Mouse (Mus musculus) regulatory T cell (primary cell): ENCODE data around the gene Mtor.

Experiments
- in situ Hi-C: fragments of 300-600 bp; cut with MboI, MseI; formaldehyde crosslinking; loops from one replicate; pipeline ENCODE4 v1.15.1; 2025; ENCODE audit warnings: high pct_unique_total_duplicates

Mtor gene

DNA sequence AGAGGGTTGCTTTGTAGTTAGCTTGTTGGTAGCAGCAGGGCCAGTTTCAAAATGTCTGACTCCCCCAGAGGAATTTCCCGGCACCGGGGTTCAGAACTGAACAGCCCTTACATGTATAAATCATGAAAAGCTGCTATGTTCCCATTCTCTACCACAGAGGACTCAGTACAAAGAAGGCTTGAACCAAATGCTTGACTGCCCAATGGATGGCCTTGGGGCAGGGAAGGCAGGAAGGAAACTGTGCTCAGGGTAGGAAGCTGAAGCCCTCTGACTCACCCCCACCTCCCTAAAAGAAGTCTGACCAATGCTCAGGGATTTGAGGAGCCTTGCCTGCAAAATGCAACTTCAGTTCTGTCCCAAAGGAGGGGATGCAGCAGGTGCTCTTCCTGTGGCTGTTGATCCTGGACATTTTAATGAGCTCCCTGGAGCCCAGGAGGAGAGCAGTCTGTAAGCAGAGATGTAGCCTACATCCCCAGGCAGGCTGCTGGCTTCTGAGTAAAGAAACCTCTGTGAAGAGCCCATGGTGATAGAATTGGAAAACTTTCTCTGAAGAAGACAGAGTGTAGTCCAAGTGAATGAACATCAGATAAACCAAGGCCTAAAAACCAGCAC, 33.3 kb downstream of the Mtor start:
- in situ Hi-C loops = no loop called here

DNA sequence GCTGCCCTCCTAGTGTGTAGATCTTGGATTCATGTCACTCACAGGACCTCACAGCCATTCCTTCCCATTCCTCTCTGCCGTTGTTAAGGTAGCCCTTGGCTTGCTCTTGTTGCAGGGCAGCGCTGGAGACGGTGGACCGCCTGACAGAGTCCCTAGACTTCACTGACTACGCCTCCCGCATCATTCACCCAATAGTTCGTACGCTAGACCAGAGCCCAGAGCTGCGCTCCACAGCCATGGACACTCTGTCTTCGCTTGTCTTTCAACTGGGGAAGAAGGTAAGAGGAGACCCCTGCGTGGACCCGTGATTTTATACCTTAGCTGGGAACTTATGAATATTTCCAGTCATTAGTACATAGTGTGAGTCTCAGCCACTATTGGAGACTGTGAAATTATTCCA, 36.1 kb downstream of the Mtor start:
- in situ Hi-C loops = no loop called here

DNA sequence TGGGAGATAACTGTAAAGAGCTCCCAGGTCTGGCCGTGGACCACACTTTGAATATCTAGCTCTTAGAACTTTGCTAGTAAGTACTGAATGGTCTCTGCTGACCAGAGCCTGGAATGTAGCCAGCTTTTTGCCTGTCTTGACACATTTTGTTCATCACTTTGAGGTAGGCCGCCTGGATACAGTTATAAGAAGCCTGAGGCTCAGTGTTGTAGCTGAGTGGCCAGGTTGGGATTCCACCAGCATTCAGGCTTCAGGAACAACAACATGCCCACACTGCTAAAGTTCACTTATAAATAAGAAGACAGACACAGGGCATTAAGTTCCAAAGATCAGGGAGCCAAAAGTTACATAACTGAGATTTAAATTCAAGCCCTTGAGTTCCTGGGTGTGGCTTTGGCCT, 39.4 kb downstream of the Mtor start:
- in situ Hi-C loops = no loop called here

DNA sequence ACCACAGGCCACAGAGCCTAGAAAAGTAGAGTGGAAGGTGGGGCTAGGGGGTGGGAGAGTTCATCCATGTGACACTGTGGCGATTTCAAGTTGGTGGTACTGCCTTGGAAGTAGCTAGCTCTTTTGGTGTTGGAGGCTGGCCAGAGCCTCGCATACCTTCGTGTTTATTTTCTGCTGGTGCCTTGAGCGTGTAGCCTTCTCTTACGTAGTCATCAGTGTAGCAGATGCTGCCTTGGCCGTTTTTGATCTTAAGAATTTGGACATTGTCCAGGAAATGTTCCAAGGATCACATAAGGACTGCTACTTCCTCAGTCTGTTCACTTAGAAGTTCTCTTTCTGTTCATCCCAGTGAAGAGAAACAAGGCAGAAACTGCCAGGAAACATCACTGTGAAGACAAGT, 42.1 kb downstream of the Mtor start:
- in situ Hi-C loops = no loop called here

DNA sequence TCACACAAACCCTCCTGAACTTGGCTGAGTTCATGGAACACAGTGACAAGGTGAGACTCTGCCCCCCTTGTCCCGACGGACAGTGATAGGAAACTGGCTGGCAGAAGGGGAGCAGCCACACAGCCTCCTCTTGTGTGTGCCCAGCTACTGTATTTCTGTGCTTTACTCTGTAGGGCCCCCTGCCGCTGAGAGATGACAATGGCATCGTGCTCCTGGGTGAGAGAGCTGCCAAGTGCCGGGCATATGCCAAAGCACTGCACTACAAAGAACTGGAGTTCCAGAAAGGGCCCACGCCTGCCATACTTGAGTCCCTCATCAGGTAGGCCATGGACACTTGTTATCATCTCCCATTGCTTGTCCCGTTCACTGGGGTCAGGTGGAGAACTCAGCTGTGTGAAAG, 43.0 kb downstream of the Mtor start:
- in situ Hi-C loops = no loop called here

DNA sequence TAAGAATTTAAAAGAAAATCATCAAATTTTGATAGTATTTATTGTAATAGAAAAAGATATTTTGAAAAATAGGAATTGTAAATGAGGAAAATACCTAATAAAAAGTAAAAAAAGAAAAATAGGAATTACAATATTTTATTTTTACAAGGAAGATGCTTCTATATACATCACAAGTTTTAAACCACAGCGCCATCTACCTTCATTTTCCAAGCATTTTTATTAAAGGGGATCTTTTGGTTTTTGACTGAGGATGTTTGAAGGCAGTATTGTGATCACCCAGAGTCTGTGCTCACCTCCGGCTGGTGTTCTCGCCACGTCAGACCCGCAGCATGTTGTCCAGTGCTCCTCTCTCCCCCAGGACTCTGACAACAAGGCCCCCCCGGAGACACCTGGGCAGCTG, 46.7 kb downstream of the Mtor start:
- in situ Hi-C loops = no loop called here

DNA sequence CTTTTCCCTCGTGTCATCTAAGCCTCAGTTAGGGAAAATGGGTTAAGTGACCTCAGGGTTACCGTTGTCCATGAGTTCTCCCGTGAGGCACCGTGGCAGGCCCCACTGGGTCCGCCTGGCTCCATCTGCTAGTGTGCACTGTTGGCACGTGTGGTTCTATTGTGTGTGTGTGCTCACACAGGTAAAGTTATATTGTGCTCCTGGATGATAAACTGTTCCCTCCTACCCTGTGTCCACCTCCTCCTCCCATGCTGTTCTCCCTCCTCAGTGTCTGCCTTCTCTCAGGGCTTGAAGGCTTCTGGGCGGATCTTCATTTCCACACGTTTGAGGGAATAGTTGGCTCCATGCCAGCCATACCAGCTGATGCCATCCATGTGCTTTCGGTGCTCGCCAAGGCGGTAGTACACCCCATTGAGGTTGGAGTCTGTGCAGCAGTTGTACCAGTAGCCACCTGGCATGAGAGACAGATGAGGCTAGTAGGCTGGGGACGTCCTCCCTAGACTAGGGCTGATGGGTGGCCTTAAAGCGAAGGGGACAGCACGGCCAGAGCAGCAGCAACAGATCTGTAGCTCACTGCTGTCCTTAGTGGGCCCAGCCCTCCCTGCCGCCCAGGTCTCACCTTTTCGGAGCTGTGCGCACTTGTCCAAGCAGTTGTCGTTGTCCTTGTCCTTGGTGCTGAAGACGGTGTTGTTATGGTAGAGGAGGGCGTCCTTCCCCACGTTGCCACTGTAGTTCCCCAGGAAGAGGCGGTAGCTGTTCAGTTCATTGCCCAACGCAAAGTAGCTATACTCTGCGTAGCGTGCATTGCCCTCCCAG, 47.7 kb downstream of the Mtor start:
- in situ Hi-C loops = no loop called here

DNA sequence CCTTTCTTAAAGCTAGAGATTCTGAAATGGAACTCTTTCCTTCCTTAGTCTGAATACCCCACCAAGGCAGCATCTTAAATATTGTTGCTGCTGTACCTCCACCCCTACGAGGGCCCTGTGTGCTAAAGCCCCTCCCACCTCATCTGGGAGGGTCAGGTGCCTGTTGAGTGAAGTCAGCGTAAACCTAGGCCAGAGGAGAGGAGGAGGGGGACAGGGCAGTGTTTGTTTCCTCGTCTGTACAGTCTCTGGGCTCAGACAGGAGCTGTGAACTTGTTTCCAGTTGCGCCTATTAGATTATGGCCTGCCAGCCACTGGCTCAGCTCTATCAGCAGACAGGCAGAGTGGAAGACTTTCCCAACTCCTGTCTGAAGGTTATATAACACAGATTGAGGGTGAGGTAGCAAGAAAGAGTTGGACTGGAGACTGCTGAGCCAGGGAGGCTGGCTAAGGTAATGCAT, 52.0 kb downstream of the Mtor start, which contains the start of gene Angptl7:
Angptl7 (minus strand) TSS at position 51 of the 458 bp plus-strand sequence.
- in situ Hi-C loops = no loop called here

DNA sequence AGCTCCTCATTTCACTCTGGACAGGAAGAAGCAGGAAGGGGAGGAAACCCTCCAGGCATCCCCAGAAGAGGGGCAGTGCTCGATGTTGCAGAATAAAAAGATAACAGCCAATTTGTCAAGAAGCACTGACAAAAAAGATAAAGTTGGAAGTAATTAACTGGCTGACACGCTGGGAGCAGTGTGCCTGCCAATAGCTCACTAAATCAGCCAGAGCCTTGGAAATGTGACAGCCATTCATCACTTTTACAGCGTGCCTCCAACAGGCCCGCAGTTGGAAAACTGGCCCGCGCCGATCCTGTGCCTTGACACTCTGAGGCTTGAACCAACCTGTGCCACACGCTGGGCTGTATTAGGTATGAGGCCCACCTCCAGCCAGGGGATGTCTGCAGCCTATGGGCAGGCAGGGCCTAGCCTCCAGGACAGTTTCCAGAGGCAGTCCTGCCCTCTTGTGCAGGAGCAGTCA, 56.1 kb downstream of the Mtor start:
- in situ Hi-C loops = no loop called here

DNA sequence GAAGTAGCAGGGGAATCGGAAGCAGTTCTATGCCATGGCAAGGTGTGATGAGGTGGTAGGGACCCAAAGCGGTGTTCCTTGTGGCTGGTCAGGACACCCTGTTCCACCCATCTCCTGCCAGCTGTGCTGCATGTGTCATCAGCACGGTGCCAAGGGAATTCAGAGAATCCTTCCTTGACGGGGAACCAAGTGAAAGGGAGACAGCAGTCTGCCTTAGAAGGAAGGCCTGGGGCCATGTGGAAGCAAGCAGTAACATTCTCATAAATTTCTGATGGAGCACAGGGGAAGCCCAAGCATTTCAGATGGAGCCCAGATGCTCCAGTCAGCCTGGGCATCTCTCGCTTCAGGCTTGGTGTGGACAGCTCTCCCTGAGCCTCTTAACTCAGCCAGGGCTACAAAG, 59.2 kb downstream of the Mtor start:
- in situ Hi-C loops = no loop called here

DNA sequence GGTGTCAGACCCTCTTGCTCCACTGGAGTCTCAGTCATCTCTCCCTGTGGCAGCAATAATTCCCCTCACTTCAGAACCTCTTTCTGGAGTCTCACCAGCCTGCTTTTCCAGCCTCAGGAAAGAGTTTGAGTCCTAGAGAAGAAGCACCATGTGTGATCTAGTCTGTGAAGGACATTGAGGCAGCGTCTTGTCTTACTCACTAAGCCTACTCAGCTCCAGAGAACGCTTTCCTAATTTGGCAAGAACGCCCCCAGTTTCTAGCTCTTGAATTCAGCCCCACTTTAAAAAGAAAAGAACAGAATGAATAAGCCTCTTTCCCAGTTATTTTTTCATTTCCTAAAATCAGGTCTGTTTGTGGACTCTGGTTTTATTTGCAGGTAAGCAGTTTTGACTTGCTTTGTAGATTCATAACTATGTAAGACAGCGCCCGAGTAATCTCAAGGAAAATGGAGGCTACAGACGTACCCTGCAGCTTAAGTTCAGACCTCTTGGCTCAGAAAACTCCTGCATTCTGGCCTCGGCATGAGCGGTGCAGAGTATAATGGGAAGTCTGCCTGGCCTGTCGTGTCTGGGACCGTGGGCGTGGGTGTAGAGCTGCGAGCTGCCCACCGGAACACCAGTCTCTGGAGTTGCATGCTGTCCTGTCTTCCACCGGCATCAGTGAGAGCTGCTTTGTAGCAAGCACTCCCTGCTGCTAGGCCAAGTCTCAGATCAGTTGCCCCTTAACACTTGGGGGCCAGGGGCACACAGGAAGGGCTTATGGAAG, 59.9 kb downstream of the Mtor start:
- in situ Hi-C loops = no loop called here

DNA sequence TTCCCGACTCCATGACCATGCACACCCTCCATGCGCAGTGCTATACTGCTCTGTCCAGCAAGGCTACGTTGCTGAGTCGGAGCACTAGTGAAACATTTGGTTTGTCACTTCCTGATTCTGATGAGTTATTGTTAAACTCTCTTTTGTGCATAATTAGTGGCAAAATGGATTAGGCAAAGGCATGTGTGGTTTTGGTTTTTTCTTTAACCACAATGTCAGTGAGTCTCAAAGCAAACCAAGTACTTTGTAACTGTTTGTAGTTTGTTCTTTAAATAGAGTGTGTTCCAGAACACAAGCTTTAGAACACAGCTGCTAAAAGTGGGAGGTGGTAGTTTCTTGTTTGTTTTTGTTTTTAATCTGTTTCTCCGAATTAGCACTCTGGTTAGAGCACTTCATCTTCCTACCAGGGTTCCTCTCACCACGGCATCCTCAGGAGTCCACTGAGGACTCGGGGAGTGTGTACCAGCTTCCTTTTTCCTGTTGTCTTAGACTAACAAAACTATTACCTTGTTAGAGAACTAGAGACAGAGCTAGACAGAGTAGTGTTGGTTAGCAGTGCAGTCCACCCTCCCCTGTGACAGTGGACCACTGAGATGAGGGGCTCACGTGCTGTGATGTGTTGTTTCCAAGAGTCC, 61.2 kb downstream of the Mtor start:
- in situ Hi-C loops = no loop called here

DNA sequence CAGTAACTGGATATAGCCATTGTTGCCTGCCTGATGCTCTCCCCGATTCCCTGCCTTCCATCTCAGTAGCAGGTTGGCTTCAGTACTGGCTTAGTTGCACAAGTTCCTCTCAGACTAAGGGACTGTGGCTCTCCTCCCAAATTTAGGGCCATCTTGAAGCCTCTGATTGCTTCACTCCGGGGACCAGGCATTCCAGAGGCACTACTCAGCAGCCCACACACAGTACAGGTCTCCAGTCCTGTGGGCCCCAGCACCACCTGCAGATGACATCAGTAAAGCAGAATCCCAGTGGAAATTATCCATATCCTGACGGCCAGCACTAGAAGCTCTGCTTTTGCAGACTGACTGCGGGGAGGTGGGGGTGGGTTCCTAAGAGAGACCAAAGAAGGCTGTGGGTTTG, 62.3 kb downstream of the Mtor start:
- in situ Hi-C loops = no loop called here

DNA sequence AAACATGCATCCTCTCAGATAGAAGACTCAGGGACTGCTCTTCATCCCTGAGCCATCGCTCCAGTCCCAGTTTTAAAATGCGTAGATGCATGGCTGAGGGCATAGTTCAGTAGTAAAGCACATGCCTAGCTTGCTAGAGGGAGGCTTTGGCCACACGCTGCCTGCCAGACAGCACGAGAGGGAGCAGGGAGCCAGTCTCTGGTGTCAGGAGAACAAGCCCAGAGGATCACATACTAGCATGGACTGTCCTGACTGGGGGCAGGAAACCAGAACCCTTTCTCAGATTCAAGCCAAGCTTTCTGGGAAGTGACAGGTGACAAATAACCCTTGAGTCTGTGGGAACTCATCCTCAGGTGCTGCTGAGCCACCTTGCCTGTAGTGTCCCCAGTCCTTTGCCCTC, 62.9 kb downstream of the Mtor start:
- in situ Hi-C loops = no loop called here

DNA sequence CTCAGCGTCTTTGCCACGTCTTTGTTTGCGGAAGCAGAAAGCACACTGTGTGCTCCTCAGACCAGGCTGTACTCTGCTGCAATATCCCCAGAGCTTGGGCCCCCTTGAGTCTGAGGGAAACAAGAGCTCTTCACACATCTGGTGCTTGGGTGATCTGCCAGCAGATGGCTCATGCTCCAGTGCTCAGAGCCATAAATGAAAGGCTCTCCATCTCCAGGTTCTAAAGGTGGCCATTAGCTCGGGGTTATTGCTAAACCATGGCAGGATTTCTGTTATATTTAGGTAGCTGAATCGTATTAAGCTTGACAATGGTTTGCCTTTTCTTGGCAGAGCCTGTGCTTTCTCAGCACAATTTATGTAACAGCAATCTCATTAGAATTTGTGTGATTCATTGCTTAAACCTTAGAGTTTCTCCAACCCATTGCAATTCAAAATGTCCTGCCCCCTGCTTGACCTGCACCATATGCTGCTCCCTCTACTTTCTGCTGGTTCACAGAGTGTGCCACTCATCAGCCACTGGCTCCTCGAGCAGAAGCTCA, 64.7 kb downstream of the Mtor start:
- in situ Hi-C loops = no loop called here

DNA sequence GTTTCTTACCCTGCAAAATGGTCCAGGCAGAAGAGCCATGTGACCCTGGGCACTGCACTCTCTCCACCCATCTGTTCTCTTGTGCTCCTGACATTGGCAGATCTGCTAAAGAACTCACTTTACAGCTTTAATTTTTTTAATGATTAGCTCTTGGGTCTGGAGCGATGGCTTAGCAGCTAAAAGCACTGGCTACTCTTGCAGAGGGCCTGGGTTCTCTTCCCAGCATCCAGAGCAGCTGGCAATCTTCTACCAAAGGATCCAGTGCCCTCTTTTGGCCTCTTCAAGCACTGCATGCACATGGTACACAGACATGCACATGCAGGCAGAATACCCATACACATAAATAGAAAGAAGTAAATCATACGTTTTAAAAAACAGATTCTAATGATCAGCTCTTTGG, 66.9 kb downstream of the Mtor start:
- in situ Hi-C loops = no loop called here

DNA sequence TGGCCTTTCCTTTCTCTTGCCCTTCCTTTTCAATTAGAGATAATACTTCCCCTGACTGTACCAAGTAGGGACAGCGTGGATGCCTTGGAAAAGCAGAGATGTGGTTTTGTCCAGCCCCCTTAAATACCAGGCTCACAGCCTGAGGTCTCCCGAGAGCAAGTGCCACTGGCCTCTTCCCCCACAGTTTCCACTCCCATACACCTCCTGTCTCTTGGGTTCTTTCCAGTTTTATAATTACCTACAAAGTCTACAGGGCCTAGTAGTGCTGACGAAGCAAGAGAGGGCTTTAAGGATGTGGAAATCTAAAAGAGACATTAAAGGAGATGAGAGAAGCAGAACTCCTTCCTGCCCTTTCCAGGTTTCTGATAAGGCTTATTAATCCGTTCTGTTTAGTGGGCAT, 69.4 kb downstream of the Mtor start:
- in situ Hi-C loops = no loop called here

DNA sequence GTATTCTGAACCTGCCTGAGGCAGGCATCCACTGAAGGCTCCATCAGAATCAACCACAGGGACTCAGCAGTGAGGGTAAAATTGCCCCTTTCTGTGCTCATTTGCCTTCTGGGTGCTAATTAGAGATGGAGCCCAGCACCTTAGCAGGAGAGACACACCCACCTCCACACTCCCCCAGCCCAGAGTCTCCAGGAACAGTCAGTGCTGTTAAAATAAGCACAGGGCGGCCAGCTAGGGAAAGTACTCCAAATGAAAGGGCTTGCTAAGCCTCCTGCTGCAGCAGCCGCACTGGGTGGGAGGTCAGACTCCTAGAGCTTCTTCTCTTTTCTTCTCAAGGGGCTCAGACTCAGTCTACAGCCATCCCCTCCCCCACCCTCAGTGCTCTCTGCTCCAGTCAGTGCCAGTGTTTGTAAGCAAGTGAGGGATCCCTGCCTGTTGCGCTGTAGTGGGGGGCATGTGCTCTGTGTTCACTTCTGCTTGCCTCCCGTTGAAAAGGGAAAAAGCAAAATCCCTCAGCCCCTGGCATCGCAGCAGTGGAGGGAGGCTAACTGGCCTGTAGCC, 69.9 kb downstream of the Mtor start:
- in situ Hi-C loops = no loop called here

DNA sequence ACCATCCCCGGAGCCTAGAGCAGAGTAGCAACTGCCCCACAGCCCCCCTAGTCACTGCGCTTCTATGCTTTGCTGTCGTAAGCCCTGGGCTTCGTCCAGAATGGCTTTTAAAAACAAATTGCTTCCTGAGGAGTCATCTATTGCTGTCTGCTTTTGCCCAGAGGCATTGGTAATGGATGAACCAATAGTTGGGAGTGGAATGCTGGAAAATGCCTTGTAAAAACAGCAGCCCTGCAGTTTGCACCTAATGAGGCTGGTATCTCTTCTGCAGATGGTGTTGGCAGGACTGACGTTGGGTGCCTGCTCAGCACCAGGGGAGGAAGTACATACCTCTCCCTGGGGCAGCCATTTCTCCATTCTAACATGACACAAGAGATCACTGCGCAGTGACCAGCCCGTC, 75.1 kb downstream of the Mtor start:
- in situ Hi-C loops = no loop called here

DNA sequence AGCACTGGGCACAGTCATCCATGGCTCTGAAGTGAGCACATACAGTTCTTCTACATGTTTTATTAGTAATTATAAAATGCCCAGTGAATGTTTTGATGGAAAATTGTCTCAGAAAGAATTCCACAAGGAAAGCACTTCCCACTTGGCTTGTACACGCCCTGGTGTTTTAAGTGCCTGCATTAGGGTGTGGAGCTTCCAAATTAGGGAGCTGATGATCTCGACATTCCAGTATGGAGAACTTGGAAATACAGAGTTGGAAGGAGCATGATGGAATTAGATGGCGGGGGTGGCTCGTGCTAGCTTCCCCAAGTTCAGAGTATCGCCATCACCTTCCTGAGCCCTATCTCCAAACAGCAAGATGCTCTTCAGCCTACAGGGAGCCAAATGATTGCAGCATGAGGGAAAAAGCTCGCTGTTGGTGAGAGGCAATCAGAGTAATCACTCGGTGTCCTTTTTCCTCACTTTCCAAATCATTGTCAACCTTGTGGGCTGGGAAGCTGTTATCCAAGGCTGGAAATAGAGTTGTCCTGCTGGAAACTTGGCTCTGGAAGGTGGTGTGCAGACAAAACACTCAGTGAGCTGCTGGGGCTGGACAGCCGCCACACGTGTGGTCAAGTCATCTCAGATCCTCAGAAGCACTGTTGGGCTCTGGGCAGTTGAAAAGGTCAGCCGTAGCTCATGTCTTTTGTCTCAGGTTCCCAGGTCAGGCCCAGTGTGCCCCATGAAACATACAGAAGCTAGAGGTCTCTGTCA, 78.9 kb downstream of the Mtor start:
- in situ Hi-C loops = no loop called here

DNA sequence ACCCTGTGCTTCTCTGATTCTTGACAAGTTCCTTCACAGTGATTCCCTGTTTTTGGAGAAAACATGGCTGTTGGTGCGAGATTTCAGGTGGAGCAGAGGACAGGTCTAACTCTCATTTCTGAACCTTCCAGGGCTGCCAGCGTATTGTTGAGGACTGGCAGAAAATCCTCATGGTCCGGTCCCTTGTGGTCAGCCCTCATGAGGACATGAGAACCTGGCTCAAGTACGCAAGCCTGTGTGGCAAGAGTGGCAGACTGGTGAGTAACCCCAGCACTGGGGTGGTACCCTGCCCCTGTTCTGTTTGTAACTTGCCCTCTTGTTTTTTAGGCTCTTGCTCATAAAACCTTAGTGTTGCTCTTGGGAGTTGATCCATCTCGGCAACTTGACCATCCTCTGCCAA, 81.9 kb downstream of the Mtor start:
- in situ Hi-C loops = no loop called here
